Mouse (Mus musculus): ENCODE results near the gene Naxe.

- no peak for TF ChIP-seq CTCF (IDR thresholded peaks at IDR 0.05; ENCODE audit: low read depth)
- TF ChIP-seq EP300 (IDR thresholded peaks at IDR 0.05; ENCODE audit: low read depth) = no peak
Measured at GRCm38 (mm10) chr3:88023192-88024074, 34.9 kb downstream of the Naxe start.

Data from liver, embryonic 14.5 days (tissue).